In the genomic region with DNA sequence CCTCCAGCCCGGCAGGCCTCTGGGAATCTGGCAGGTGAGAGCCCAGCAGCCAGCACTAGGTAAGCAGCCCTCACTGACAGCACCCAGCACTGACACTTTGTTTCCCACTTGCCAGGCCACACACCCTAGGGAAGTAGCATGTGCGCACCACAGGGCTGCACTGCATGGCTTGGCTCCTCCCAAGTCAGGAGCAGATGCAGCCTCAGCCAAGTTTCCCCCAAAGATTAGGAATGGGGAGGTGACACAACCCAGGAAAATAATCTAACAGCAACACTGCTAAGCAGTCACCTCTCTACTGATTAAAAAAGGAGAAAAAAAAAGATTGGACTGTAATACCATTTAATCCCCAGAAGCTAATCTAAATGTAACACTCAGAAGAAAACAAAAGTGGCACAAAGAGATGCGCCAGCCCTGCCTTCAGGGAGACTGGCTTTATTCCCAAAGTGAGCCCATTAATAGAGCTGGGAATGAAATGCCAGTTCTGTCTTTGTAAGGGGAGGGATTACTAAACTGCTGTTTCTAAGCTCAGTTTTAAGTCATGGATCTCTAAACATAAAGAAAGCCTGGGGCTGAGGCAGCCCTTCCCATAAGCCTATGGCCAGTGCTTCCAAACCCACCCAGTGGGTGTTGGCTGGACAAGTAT, we compare ENCODE assay signal across 12 mouse cellular contexts. TPM values are rescaled to one million over a fixed set of nuclear protein-coding genes. Genes with fewer than 3 reads are reported as not detected.
DNase-seq lines count a peak whose midpoint lies in the region; ATAC-seq and TF ChIP-seq lines count a peak whose summit lies in the region.
"Had no signal": no experiment of that assay in that cellular context is flagged by ENCODE, and none has a peak within 500 bp of the region (broad histone marks: within the 10 kb centered on the region; RNA-seq: fewer than 3 reads in every experiment).

No protein-coding gene starts in this region.

- no peak overlapping the region for H3K4me2 ChIP-seq in liver, embryonic 13.5 days
- H3K4me2 ChIP-seq in liver, embryonic 11.5 days = no peak overlapping the region
- H3K4me2 ChIP-seq in forebrain, embryonic 14.5 days (ENCODE audit: low read length) = no peak overlapping the region
- no peak overlapping the region for H3K4me2 ChIP-seq in neural tube, embryonic 14.5 days (ENCODE audit: low read depth, low read length)

- no peak overlapping the region for H3K4me3 ChIP-seq in liver, embryonic 13.5 days (replicated peaks)
- no peak overlapping the region for H3K4me3 ChIP-seq in liver, embryonic 11.5 days (ENCODE audit: low read depth, low read length)
- no peak overlapping the region for H3K4me3 ChIP-seq in forebrain, embryonic 14.5 days (ENCODE audit: low read depth, low read length)
- H3K4me3 ChIP-seq in neural tube, embryonic 14.5 days (ENCODE audit: low read depth, low read length) = no peak overlapping the region
- no peak overlapping the region for H3K4me3 ChIP-seq in thymus, adult 2 months (ENCODE audit: control insufficient read depth, insufficient read depth, low read length)
- H3K4me3 ChIP-seq: layer of hippocampus, adult 2 months had no signal

- H3K9me3 ChIP-seq in liver, embryonic 13.5 days (replicated peaks) = no peaks in the 10 kb centered on the region
- H3K9me3 ChIP-seq in liver, embryonic 11.5 days (ENCODE audit: control insufficient read depth, low read length) = no peaks in the 10 kb centered on the region
- H3K9me3 ChIP-seq in forebrain, embryonic 14.5 days (replicated peaks; ENCODE audit: control insufficient read depth, low read length) = no peaks in the 10 kb centered on the region
- no peaks in the 10 kb centered on the region for H3K9me3 ChIP-seq in neural tube, embryonic 14.5 days (ENCODE audit: control insufficient read depth, low read length)

- H3K9ac ChIP-seq in liver, embryonic 13.5 days = no peak overlapping the region
- no peak overlapping the region for H3K9ac ChIP-seq in liver, embryonic 11.5 days (ENCODE audit: low read depth, low read length)
- H3K9ac ChIP-seq in forebrain, embryonic 14.5 days (ENCODE audit: low read length) = peak overlapping the region; percentile 5; the same call in 1 of the 2 replicates
- no peak overlapping the region for H3K9ac ChIP-seq in neural tube, embryonic 14.5 days (replicated peaks; ENCODE audit: low read depth, low read length)

- no peaks in the 10 kb centered on the region for H3K27me3 ChIP-seq in liver, embryonic 13.5 days
- no peaks in the 10 kb centered on the region for H3K27me3 ChIP-seq in liver, embryonic 11.5 days (replicated peaks; ENCODE audit: control insufficient read depth, insufficient read depth, low read length)
- no peaks in the 10 kb centered on the region for H3K27me3 ChIP-seq in forebrain, embryonic 14.5 days (replicated peaks; ENCODE audit: control insufficient read depth, insufficient read depth, low read length)
- H3K27me3 ChIP-seq in neural tube, embryonic 14.5 days (ENCODE audit: control insufficient read depth, insufficient read depth, low read length) = no peaks in the 10 kb centered on the region
- H3K27me3 ChIP-seq in thymus, adult 2 months (ENCODE audit: control insufficient read depth, insufficient read depth, low read length) = no peaks in the 10 kb centered on the region

- no peaks in the 10 kb centered on the region for H3K36me3 ChIP-seq in liver, embryonic 13.5 days
- no peaks in the 10 kb centered on the region for H3K36me3 ChIP-seq in liver, embryonic 11.5 days (ENCODE audit: control insufficient read depth, insufficient read depth, low read length)
- H3K36me3 ChIP-seq in forebrain, embryonic 14.5 days (ENCODE audit: control insufficient read depth, insufficient read depth, low read length) = no peaks in the 10 kb centered on the region
- H3K36me3 ChIP-seq in neural tube, embryonic 14.5 days (ENCODE audit: control insufficient read depth, insufficient read depth, low read length) = no peaks in the 10 kb centered on the region
- no peaks in the 10 kb centered on the region for H3K36me3 ChIP-seq in thymus, adult 2 months (ENCODE audit: control insufficient read depth, insufficient read depth, low read length)

- no peak for TF ChIP-seq POLR2A in thymus, adult 2 months (IDR thresholded peaks at IDR 0.05; ENCODE audit: control insufficient read depth, extremely low read depth, insufficient read depth, low read length, poor library complexity)

- ATAC-seq in liver, embryonic 13.5 days (ENCODE audit: low read depth) = peak; percentile 65
- ATAC-seq in liver, embryonic 11.5 days (replicated peaks; ENCODE audit: low FRiP score) = no peak
- ATAC-seq in forebrain, embryonic 14.5 days = peak; percentile 65; the same call in 1 of the 2 replicates
- ATAC-seq in neural tube, embryonic 14.5 days (ENCODE audit: low read depth) = peak; percentile 46; the same call in 1 of the 2 replicates
- ATAC-seq: lung, postnatal 0 days had no signal

- 71% methylated on average over 3 of the region's 3 CpGs for WGBS in liver, embryonic 13.5 days (ENCODE audit: insufficient replicate concordance)
- 73% methylated on average over 3 of the region's 3 CpGs for WGBS in liver, embryonic 11.5 days
- 46% methylated on average over 3 of the region's 3 CpGs for WGBS in forebrain, embryonic 14.5 days
- 62% methylated on average over 3 of the region's 3 CpGs for WGBS in neural tube, embryonic 14.5 days
- 96% methylated on average over 3 of the region's 3 CpGs for WGBS in thymus, adult 2 months

- peaks cover 3% of the 10 kb centered on the region; the same call in 1 of the 2 replicates for H3K4me1 ChIP-seq in liver, embryonic 13.5 days (replicated peaks)
- no peaks in the 10 kb centered on the region for H3K4me1 ChIP-seq in liver, embryonic 11.5 days (replicated peaks; ENCODE audit: control insufficient read depth, insufficient read depth, low read length)
- H3K4me1 ChIP-seq in forebrain, embryonic 14.5 days (ENCODE audit: control insufficient read depth, insufficient read depth, low read length) = peaks cover 9% of the 10 kb centered on the region; the same call in 1 of the 2 replicates
- H3K4me1 ChIP-seq in neural tube, embryonic 14.5 days (ENCODE audit: control insufficient read depth, insufficient read depth, low read length) = 0 out of 2 replicates have a peak, but pooled peaks cover 3% of the 10 kb centered on the region
- H3K4me1 ChIP-seq in thymus, adult 2 months (replicated peaks; ENCODE audit: control insufficient read depth, insufficient read depth, low read length) = no peaks in the 10 kb centered on the region

- peak; percentile 35 for DNase-seq in cerebellum, adult 11-12 months
- DNase-seq in cerebellum, postnatal 36 days = no peak
- DNase-seq in liver, embryonic 13.5 days = no peak
- DNase-seq in liver, embryonic 11.5 days (ENCODE audit: low spot score) = no peak
- peak; percentile 67 for DNase-seq in forebrain, embryonic 14.5 days (ENCODE audit: low spot score)
- no peak for DNase-seq in thymus, adult 2 months
- DNase-seq in left cerebral cortex, postnatal 36 days (ENCODE audit: low spot score in 2 of 2) = no peak
- DNase-seq: gastrocnemius, postnatal 10 days; kidney, adult 11 months had no signal

- TF ChIP-seq CTCF in thymus, adult 2 months (IDR thresholded peaks at IDR 0.05; ENCODE audit: borderline replicate concordance, control insufficient read depth, extremely low read depth, insufficient read depth, low read length, poor library complexity) = no peak

- no peak overlapping the region for H3K27ac ChIP-seq in liver, embryonic 13.5 days
- H3K27ac ChIP-seq in liver, embryonic 11.5 days (ENCODE audit: low read depth, low read length) = no peak overlapping the region
- 0 out of 2 replicates have a peak overlapping the region, but pooled peaks have one; percentile 9 for H3K27ac ChIP-seq in forebrain, embryonic 14.5 days (ENCODE audit: low read depth, low read length)
- no peak overlapping the region for H3K27ac ChIP-seq in neural tube, embryonic 14.5 days (ENCODE audit: low read depth, low read length)
- no peak overlapping the region for H3K27ac ChIP-seq in thymus, adult 2 months (ENCODE audit: control insufficient read depth, insufficient read depth, low read length)
- H3K27ac ChIP-seq: layer of hippocampus, adult 2 months had no signal

- intact Hi-C loops in left cerebral cortex, postnatal 36 days (cut with DNase I) = no loop called here

RNA-seq across cellular contexts. Expression of a gene that starts 44.9 kb away (rescaled TPM):
- 1.8 and 2.5 TPM in 2 replicates for polyA plus RNA-seq in liver, embryonic 13.5 days (2015; fragmentation: Nextera tagmentation; extraction: Ambion mirVana)
- 7.5 and 7.7 TPM in 2 replicates for polyA plus RNA-seq in liver, embryonic 11.5 days (2014; fragmentation: Nextera tagmentation; extraction: Ambion mirVana)
- polyA plus RNA-seq in forebrain, embryonic 14.5 days (2014; fragmentation: Nextera tagmentation; extraction: Ambion mirVana) = 26.8 and 31.9 TPM in 2 replicates
- 37.8 and 38.3 TPM in 2 replicates for polyA plus RNA-seq in neural tube, embryonic 14.5 days (2014; fragmentation: Nextera tagmentation; extraction: Ambion mirVana)
- polyA plus RNA-seq in thymus, adult 2 months (2012; rRNA removed) = 49.1 and 51.5 TPM in 2 replicates
- total RNA-seq in left cerebral cortex, postnatal 36 days (2021) = 10 to 100 TPM; 56.2 to 70.4 TPM

Comparison
In these comparisons a context has a peak if more than half of its experiments do, and no peak if none do; other contexts are left out.
1. DNase-seq: peak in cerebellum, adult 11-12 months (single experiment) and forebrain, embryonic 14.5 days (single experiment); none in cerebellum, postnatal 36 days (0 of 2), liver, embryonic 13.5 days (single experiment), liver, embryonic 11.5 days (single experiment), thymus, adult 2 months (single experiment) and left cerebral cortex, postnatal 36 days (0 of 2).